Mouse (Mus musculus): ENCODE measurements around the gene Nudt13. TPM values are rescaled to one million over a fixed set of nuclear protein-coding genes. Genes with fewer than 3 reads are reported as not detected.
A peak's percentile ranks its signal among the peaks of the same experiment; 100 is the strongest.

Nudt13 gene
- polyA plus RNA-seq, 1 experiment from 2014 or later, result 17.4 TPM

DNA sequence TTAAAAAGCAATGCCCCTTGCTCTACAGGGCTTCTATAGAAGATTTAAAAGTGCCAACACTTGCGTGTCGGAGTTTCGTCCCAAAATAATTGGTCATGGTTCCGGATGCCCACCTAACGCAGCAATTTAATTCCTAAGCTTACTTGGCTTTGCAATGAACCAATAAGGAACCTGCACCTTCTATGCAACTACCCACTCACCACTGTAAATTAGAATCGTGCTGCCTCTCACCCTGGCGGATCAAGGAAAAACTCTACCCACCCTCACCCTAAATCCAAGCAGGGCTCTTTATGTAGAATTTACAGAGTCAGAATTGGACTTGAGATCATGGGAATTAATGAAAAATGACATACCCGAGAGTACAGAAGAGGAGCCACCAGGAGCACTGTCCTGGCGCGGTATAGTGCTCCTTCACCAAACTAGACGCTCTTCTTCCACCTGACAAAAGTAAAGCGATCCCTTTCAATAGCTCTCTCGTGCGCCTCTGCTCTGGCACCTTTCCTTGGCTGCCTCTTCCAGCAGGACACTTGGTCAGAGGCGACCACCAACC is 53.0 kb downstream of the Nudt13 start:
- no peaks in the 10 kb centered on the region for H3K27me3 ChIP-seq
- peak overlapping the region; percentile 97 for H3K27ac ChIP-seq
- H3K4me2 ChIP-seq, result peak overlapping the region; percentile 77
- H3K9ac ChIP-seq, result peak overlapping the region; percentile 97
- no peaks in the 10 kb centered on the region for H3K9me3 ChIP-seq (replicated peaks)
- WGBS, result 2% methylated on average over 15 of the region's 15 CpGs
- H3K4me3 ChIP-seq (replicated peaks), result peak overlapping the region; percentile 91
- peak; percentile 70 for ATAC-seq (replicated peaks; ENCODE audit: low FRiP score)
- peaks cover 23% of the 10 kb centered on the region for H3K4me1 ChIP-seq
- peaks cover 36% of the 10 kb centered on the region for H3K36me3 ChIP-seq

DNA sequence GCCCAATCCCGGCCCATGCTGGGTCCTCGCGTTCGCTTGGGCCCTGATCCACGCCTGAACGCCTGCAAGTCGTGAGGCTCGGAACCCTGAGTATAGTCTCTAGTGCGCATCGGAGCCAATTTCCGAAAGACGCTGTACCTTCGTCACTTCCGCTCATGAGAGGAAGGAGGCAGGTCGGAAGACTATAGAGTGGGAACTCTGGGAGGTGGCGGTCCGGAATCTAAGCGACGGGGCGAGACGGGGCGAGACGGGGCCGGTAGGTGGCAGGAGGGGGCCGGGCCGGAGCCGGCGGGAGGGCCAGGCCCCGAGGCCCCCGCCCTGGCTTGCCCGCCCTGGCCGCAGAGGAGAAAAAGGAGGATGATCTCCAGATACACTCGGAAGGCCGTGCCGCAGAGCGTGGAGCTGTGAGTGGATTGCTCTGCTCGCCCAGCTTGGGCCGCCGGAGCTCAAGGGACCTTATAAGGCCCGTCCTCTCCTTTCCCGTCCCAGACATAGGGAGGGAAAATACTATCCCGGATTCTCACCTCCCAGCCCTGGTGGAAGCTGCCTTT is 53.6 kb downstream of the Nudt13 start, which contains the start of the genes Ecd and Fam149b:
Ecd (minus strand) TSS at position 131 of the 551 bp plus-strand sequence.
Fam149b (plus strand) TSS at position 172 of the 551 bp plus-strand sequence.
- Histone ChIP-seq H3K27me3 (no peaks in the 10 kb centered on the region), H3K36me3 (peaks cover 37% of the 10 kb centered on the region), H3K4me3 (replicated peaks) (peak within 1 kb of the TSS; percentile 91), H3K27ac (peak within 1 kb of the TSS; percentile 97), H3K4me2 (peak within 1 kb of the TSS; percentile 77), H3K4me1 (peaks cover 23% of the 10 kb centered on the region), H3K9ac (peak within 1 kb of the TSS; percentile 97), H3K9me3 (replicated peaks) (no peaks in the 10 kb centered on the region)
- WGBS, result under 1% methylated on average over 42 of the region's 42 CpGs
- ATAC-seq (replicated peaks; ENCODE audit: low FRiP score), result peak; percentile 98

DNA sequence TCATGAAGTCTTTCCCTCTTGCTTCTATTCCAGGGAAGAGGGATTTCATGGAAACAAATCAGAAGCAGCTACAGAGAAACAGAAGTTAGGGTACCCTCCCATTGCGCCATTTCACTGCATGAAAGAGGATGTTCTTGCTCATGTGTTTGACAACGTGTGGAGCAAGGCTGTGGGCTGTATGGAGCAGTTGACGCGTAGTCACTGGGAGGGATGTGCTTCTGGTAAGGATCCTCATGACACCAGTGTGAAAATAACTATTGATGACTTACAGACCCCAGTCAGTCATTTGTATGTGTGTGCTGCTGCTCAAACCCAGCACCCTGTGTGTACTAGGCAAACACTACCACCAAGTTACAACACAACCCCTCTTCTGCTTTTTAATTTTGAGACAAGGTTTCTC is 68.7 kb downstream of the Nudt13 start:
- WGBS, result 93% methylated on average over 4 of the region's 4 CpGs
- no peaks in the 10 kb centered on the region for H3K9me3 ChIP-seq (replicated peaks)
- no peak overlapping the region for H3K4me2 ChIP-seq
- H3K9ac ChIP-seq, result no peak overlapping the region
- no peaks in the 10 kb centered on the region for H3K27me3 ChIP-seq
- no peak overlapping the region for H3K4me3 ChIP-seq (replicated peaks)
- H3K4me1 ChIP-seq, result no peaks in the 10 kb centered on the region
- H3K27ac ChIP-seq, result no peak overlapping the region
- H3K36me3 ChIP-seq, result peaks cover 95% of the 10 kb centered on the region
- ATAC-seq (replicated peaks; ENCODE audit: low FRiP score), result no peak

Other genes with a start within 250 kb of the Nudt13 start
- 11.1 and 12.3 TPM in 2 replicates for gene Saysd1, start 156.2 kb upstream of the Nudt13 start, polyA plus RNA-seq (2015; fragmentation: Nextera tagmentation; extraction: Ambion mirVana)
- 15.8 and 17.3 TPM in 2 replicates for gene Kcnk5, start 112.9 kb upstream of the Nudt13 start, polyA plus RNA-seq (2015; fragmentation: Nextera tagmentation; extraction: Ambion mirVana)
- 0.21 TPM in 1 of 2 replicates, not detected in the other for gene Kcnk16, start 25.5 kb upstream of the Nudt13 start, polyA plus RNA-seq (2015; fragmentation: Nextera tagmentation; extraction: Ambion mirVana)
- gene Ecd, start 53.4 kb downstream of the Nudt13 start, polyA plus RNA-seq (2015; fragmentation: Nextera tagmentation; extraction: Ambion mirVana), result 54.4 and 61.5 TPM in 2 replicates
- gene Fam149b, start 53.5 kb downstream of the Nudt13 start, polyA plus RNA-seq (2015; fragmentation: Nextera tagmentation; extraction: Ambion mirVana), result 34.5 and 40.0 TPM in 2 replicates
- 180 and 183 TPM in 2 replicates for gene Dnajc9, start 94.2 kb downstream of the Nudt13 start, polyA plus RNA-seq (2015; fragmentation: Nextera tagmentation; extraction: Ambion mirVana)
- gene Mrps16, start 98.9 kb downstream of the Nudt13 start, polyA plus RNA-seq (2015; fragmentation: Nextera tagmentation; extraction: Ambion mirVana), result 96.5 and 97.3 TPM in 2 replicates
- 0.50 and 0.82 TPM in 2 replicates for gene Cfap70, start 157.5 kb downstream of the Nudt13 start, polyA plus RNA-seq (2015; fragmentation: Nextera tagmentation; extraction: Ambion mirVana)
- gene Anxa7, start 185.4 kb downstream of the Nudt13 start, polyA plus RNA-seq (2015; fragmentation: Nextera tagmentation; extraction: Ambion mirVana), result 38.3 and 39.9 TPM in 2 replicates
- 0.63 and 1.0 TPM in 2 replicates for gene Mss51, start 202.2 kb downstream of the Nudt13 start, polyA plus RNA-seq (2015; fragmentation: Nextera tagmentation; extraction: Ambion mirVana)

Measured in kidney, embryonic 15.5 days (tissue).